Mouse (Mus musculus) retina, adult 2 months (tissue): ENCODE data around the gene Spp2.

ENCODE experiments used
- DNase-seq: peaks from one replicate; pipeline ENCODE4 v3.0.0-alpha.2; 2012; ENCODE audit warnings: low read depth, low spot score

Gene Spp2

DNA sequence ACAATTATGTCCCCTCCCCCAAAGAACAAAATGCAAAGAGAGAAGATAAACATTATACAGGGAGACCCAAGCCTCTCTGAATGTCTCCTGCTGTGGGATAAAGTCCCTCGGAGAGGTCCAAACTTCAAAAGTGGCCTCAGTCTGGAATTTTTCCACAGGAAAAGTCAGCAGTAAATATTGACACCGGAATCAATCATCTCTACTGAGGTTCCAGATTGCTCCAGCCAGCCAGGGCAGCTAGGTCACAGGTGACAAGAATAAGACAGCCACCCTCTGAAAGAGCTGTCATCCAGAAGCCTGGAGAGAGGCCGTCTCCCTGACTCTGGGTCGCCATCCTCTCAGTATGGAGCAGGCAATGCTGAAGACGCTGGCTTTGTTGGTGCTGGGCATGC is at the start of gene Spp2:
TSS of gene Spp2 (plus strand) at position 155 of the 392 bp plus-strand sequence.
- DNase-seq, result no peak

GRCm38 (mm10) chr1:88357458-88358090 is 49.2 kb upstream of the Spp2 start:
- peak; percentile 42 for DNase-seq

GRCm38 (mm10) chr1:88358102-88358654 is 48.6 kb upstream of the Spp2 start:
- DNase-seq, result no peak

DNA sequence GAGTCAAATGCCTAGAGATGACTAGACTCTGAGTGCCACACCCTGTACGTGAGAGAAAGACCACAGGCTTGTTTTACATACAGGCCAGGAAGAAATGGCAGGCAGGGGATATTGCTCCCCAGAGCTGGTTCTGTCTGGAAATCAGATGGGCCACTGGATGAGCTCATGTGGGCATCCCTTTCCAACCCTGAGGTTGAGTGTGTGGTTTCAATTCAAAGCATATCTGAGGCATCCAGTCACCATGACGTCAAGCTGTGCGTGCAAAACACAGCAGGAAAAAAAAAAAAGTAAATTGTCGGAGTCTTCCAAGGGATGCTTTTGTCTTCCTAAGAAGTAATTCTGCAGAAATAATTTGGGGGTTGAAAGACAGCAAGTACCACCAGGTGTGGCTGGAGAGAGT is 45.7 kb upstream of the Spp2 start:
- no peak for DNase-seq

DNA sequence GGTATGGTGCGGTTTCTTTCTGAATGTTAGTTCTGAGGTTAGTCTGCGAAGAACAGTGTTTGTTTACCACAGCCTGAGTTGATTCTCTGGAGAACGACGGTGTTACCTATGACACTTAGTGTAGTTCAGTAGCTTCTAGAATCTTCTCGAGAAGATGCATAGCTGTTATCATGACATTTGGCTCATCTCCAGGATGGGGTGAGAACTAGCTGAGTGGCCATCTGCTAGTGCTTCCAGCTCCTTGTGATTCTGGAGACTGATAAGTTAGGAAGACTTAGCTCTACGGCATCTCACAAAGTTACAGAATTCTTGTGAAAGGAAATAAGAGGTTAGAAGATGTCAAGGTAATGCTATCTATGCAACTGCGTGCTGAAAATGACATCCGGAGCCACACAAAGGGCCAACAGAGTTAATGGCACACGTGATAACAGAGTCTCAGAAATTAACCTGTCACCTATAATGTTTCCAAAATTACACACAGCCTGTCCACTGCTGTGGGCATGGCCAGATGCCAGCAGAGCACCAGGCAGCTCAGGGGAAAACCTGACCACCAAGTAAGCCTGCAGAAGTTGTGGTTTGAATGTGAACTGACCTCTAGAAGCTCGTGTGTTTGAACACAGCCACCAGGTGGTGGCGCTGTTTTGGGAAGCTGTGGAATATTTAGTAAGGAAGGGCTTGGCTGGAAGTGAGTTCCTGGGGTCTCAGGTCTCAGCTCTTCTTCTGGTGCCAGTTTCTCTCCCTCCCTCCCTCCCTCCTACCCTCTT is 39.7 kb upstream of the Spp2 start:
- DNase-seq, result no peak

- no peak for DNase-seq
These were observed 28.3 kb upstream of the Spp2 start for GRCm38 (mm10) chr1:88378446-88378845.

DNA sequence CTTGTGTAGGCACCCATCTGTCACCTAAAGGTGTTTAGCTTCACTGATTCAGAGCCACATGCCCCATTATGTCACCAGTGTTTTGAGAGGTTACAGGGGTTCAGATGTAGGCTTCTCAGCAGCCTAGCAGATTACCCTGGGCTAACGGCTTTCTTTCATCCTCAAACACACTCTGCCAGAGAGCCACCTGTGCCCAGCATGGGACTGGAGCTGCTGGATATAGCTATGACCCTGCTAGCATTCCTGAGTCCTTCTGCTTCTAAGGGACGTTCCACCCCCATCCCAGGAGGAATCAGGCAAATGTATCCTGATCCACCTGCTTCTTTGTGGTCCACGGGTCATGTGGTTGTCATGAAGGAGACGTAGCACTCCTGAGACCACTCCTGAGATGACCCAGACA is 15.1 kb upstream of the Spp2 start:
- DNase-seq, result no peak

DNA sequence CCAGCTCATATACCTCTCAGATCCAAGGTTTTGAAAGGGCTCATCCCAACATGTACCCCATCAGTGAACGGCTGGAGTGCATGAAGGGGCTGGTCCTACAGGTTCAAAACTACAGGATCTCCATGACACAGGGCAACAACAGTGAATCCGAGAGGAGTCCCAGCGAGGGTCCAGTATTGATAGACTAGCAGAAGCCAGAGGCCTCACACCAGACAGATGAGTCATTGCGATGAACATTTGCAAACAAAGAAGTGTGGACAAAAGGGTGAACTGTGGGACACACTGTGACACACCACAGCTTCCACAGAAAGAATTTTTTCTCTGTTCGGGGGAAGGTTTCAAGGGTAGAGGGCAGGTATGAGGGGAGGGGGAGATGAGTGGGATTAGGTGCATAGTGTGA is 13.4 kb upstream of the Spp2 start:
- DNase-seq, result no peak

GRCm38 (mm10) chr1:88403378-88403777 is 3.4 kb upstream of the Spp2 start:
- no peak for DNase-seq

DNA sequence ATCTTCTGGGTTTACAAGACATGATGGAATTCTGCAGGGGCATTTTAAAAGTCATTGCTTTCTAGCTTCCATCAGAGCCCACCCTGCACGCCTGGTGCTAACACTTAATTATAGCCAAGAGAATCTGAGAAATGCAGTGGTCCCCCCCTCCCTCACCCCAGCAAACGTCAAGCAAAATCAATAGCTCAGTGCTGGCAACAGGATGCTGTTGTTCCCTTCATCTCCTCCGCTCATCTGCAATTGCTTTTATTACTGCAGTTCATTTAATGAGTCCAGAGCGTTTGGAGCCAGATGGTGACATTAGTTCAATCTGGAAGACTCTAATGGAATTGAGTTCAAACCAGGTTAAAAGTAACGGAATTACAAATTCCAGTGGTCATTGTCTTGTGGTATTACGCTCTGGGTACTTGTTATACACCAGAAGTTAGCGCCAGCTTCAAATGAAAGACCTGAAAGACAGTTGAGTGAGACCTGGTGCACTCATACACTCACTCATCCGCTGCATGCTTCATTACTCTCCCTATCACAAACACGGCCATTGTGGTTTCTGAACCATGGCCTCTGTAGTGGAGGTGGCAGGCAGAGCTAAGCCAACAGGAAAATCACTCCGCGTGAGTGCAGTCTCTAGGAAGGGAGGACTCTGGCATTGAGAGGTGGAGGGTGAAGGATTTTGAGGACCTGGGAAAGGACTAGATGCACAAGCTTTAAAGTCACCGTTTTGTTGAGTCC is 519 bp upstream of the Spp2 start:
- DNase-seq, result no peak

- DNase-seq, result no peak
These were observed 1.6 kb downstream of the Spp2 start for GRCm38 (mm10) chr1:88408340-88408739.

- no peak for DNase-seq
These were observed 5.3 kb downstream of the Spp2 start for GRCm38 (mm10) chr1:88412013-88412412.

- DNase-seq, result no peak
These were observed 12.2 kb downstream of the Spp2 start for GRCm38 (mm10) chr1:88418943-88419342.

DNA sequence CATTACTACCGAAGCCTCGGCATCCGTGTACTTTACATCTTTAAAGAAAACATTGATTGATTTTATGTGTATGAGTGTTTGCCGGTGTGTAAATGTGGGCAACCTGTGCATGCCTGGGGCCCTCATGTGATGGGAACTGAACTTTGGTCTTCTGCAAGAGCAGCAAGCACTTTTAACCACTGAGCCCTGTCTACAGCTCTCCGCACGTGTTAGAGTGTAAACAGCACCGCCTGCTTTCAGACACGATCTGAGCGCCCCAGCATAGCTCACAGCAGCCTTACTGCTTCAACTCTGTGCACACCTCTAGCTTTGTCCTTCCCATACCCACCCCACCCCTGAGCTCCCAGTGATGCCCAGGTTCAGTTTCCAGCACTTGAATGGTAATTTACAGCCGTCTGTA is 15.3 kb downstream of the Spp2 start:
- no peak for DNase-seq

DNA sequence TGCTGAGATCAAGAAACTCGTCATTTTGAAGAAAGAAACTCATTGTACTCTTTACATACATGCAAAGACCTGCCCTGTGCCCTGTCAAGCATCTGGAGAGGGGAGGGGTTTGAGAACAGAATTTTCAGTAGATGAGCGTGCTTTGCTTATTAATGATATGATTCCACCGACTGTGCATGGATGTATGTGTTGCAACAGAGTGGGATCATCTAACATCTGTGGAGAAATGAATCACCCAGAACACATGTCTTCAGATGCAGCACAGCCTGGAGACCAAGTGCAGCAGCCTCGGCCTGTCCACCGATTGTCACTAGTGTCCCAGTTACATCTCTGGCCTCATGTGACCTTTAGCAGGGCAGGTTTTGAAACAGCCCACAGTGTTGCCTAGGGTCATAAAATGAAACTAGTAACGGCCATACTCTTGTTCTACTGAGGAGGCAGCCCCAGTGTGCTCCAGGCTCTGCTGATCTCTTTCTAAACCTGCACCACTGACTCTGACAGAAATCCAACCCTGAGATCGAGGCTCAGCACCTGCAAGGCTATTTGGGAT is 16.2 kb downstream of the Spp2 start:
- no peak for DNase-seq

DNA sequence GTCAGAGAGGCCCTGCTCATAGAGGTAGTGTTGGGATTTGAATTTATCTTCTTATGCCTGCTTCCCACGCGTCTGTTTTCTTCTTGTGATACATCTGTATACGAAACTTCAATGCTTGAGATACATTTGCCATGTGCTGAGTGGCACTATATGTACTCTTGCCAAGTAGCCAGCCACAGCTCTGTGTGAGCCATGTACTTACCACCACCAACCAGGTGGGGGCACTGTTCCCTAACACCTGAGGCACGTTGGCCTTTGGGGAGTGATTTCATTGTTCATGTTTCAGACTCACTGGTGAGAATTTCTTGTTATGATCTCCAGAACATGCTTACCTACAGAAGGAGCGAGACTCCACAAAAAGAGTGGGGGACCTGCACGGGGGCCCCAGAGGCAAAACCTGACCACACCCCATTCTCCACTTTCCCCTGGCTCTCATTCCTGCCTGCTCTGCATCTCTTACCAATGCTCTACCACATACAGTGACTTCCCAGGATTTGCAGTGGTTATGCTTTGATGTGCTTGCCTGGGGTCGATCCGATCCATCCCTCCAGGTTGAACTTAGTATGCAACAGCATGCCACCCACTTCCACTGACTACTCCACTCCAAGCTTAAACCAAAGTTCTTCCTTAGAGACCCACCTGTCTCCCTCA is 18.0 kb downstream of the Spp2 start:
- peak; percentile 32 for DNase-seq

- DNase-seq, result no peak
These were observed 21.4 kb downstream of the Spp2 start for GRCm38 (mm10) chr1:88427987-88428741.

GRCm38 (mm10) chr1:88429413-88429812 is 22.7 kb downstream of the Spp2 start:
- no peak for DNase-seq

DNA sequence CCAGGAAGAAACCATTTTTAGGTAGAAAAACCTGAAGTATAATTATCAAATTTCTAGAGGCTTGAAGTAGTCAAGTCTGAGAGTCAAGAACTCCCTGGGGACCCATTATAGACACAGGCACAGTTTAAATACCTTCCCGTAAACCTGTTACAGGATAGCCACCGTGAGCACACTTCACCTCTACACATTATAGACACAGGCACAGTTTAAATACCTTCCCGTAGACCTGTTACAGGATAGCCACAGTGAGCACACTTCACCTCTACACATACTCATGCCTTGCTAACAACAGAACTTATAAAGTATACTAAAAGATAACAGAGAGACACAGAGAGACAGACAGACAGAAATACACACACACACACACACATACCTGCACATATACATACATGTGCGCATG is 24.5 kb downstream of the Spp2 start:
- no peak for DNase-seq

- no peak for DNase-seq
These were observed 25.8 kb downstream of the Spp2 start for GRCm38 (mm10) chr1:88432601-88433000.
